Mouse (Mus musculus): ENCODE results near the gene Prpf19. TPM values are rescaled to one million over a fixed set of nuclear protein-coding genes. Genes with fewer than 3 reads are reported as not detected.
A peak's percentile ranks its signal among the peaks of the same experiment; 100 is the strongest.

Prpf19 gene
- polyA plus RNA-seq, 2 experiments, result 15.7 to 108 TPM

- no peak for DNase-seq (ENCODE audit: low read depth in 3 of 3, low spot score in 3 of 3)
- Histone ChIP-seq H3K9me3 (ENCODE audit: control insufficient read depth, low read length) (no peaks in the 10 kb centered on the region), H3K27ac (no peak overlapping the region), H3K4me2 (ENCODE audit: low read depth) (no peak overlapping the region), H3K4me3 (ENCODE audit: insufficient read depth in 1 of 2, low read depth in 2 of 2, low read length in 2 of 2) (no peak overlapping the region), H3K4me1 (replicated peaks; ENCODE audit: control insufficient read depth in 2 of 2, insufficient read depth in 2 of 2, low read length in 1 of 2) (no peaks in the 10 kb centered on the region), H3K36me3 (replicated peaks; ENCODE audit: control insufficient read depth, insufficient read depth, low read depth) (no peaks in the 10 kb centered on the region), H3K27me3 (ENCODE audit: control insufficient read depth, insufficient read depth, low read length) (no peaks in the 10 kb centered on the region), H3K9ac (replicated peaks) (no peak overlapping the region)
- ATAC-seq (ENCODE audit: insufficient read depth), result no peak
- TF ChIP-seq EP300 (IDR thresholded peaks at IDR 0.05; ENCODE audit: low read depth), result no peak
- TF ChIP-seq CTCF (IDR thresholded peaks at IDR 0.05; ENCODE audit: low read depth), result no peak
- WGBS (ENCODE audit: insufficient replicate concordance), result 29% methylated on average over 2 of the region's 2 CpGs
Observed at GRCm38 (mm10) chr19:10856520-10856919, 38.5 kb upstream of the Prpf19 start.

GRCm38 (mm10) chr19:10860072-10860497, 34.9 kb upstream of the Prpf19 start:
- H3K27me3 ChIP-seq (ENCODE audit: control insufficient read depth, insufficient read depth, low read length), result no peaks in the 10 kb centered on the region
- H3K9me3 ChIP-seq (ENCODE audit: control insufficient read depth, low read length), result no peaks in the 10 kb centered on the region
- H3K4me3 ChIP-seq (ENCODE audit: insufficient read depth in 1 of 2, low read depth in 2 of 2, low read length in 2 of 2), result no peak overlapping the region
- H3K27ac ChIP-seq, result no peak overlapping the region
- H3K4me1 ChIP-seq (replicated peaks; ENCODE audit: control insufficient read depth in 2 of 2, insufficient read depth in 2 of 2, low read length in 1 of 2), result no peaks in the 10 kb centered on the region
- no peaks in the 10 kb centered on the region for H3K36me3 ChIP-seq (replicated peaks; ENCODE audit: control insufficient read depth, insufficient read depth, low read depth)
- no peak for ATAC-seq (ENCODE audit: insufficient read depth)
- WGBS (ENCODE audit: insufficient replicate concordance), result 43% methylated on average over 22 of the region's 22 CpGs
- no peak overlapping the region for H3K9ac ChIP-seq (replicated peaks)
- no peak overlapping the region for H3K4me2 ChIP-seq (ENCODE audit: low read depth)
- DNase-seq (ENCODE audit: low read depth in 3 of 3, low spot score in 3 of 3), result no peak
- TF ChIP-seq EP300 (IDR thresholded peaks at IDR 0.05; ENCODE audit: low read depth) (no peak), CTCF (IDR thresholded peaks at IDR 0.05; ENCODE audit: low read depth) (0 out of 2 replicates have a peak, but pooled peaks have one; percentile 24)

- no peaks in the 10 kb centered on the region for H3K4me1 ChIP-seq (replicated peaks; ENCODE audit: control insufficient read depth in 2 of 2, insufficient read depth in 2 of 2, low read length in 1 of 2)
- H3K36me3 ChIP-seq (replicated peaks; ENCODE audit: control insufficient read depth, insufficient read depth, low read depth), result no peaks in the 10 kb centered on the region
- H3K9ac ChIP-seq (replicated peaks), result no peak overlapping the region
- no peak overlapping the region for H3K4me2 ChIP-seq (ENCODE audit: low read depth)
- no peak overlapping the region for H3K27ac ChIP-seq
- no peaks in the 10 kb centered on the region for H3K9me3 ChIP-seq (ENCODE audit: control insufficient read depth, low read length)
- ATAC-seq (ENCODE audit: insufficient read depth) (no peak), DNase-seq (ENCODE audit: low read depth in 3 of 3, low spot score in 3 of 3) (no peak)
- H3K4me3 ChIP-seq (ENCODE audit: insufficient read depth in 1 of 2, low read depth in 2 of 2, low read length in 2 of 2), result no peak overlapping the region
- TF ChIP-seq CTCF (IDR thresholded peaks at IDR 0.05; ENCODE audit: low read depth) (no peak), EP300 (IDR thresholded peaks at IDR 0.05; ENCODE audit: low read depth) (no peak)
- 74% methylated on average over 13 of the region's 13 CpGs for WGBS (ENCODE audit: insufficient replicate concordance)
- peaks cover 14% of the 10 kb centered on the region for H3K27me3 ChIP-seq (ENCODE audit: control insufficient read depth, insufficient read depth, low read length)
Observed at GRCm38 (mm10) chr19:10866351-10866750, 28.7 kb upstream of the Prpf19 start.

GRCm38 (mm10) chr19:10867946-10868622, 26.9 kb upstream of the Prpf19 start:
- H3K4me3 ChIP-seq (ENCODE audit: insufficient read depth in 1 of 2, low read depth in 2 of 2, low read length in 2 of 2), result no peak overlapping the region
- H3K9me3 ChIP-seq (ENCODE audit: control insufficient read depth, low read length), result no peaks in the 10 kb centered on the region
- WGBS (ENCODE audit: insufficient replicate concordance), result 27% methylated on average over 5 of the region's 5 CpGs
- DNase-seq (ENCODE audit: low read depth in 3 of 3, low spot score in 3 of 3) (no peak), ATAC-seq (ENCODE audit: insufficient read depth) (no peak)
- no peak overlapping the region for H3K27ac ChIP-seq
- no peaks in the 10 kb centered on the region; the same call in 1 of the 2 replicates for H3K36me3 ChIP-seq (replicated peaks; ENCODE audit: control insufficient read depth, insufficient read depth, low read depth)
- H3K9ac ChIP-seq (replicated peaks), result no peak overlapping the region
- no peak overlapping the region for H3K4me2 ChIP-seq (ENCODE audit: low read depth)
- TF ChIP-seq EP300 (IDR thresholded peaks at IDR 0.05; ENCODE audit: low read depth) (no peak), CTCF (IDR thresholded peaks at IDR 0.05; ENCODE audit: low read depth) (no peak)
- no peaks in the 10 kb centered on the region for H3K4me1 ChIP-seq (replicated peaks; ENCODE audit: control insufficient read depth in 2 of 2, insufficient read depth in 2 of 2, low read length in 1 of 2)
- H3K27me3 ChIP-seq (ENCODE audit: control insufficient read depth, insufficient read depth, low read length), result peaks cover 14% of the 10 kb centered on the region

- Histone ChIP-seq H3K4me3 (ENCODE audit: insufficient read depth in 1 of 2, low read depth in 2 of 2, low read length in 2 of 2) (peak overlapping the region; percentile 38 to 40), H3K36me3 (replicated peaks; ENCODE audit: control insufficient read depth, insufficient read depth, low read depth) (no peaks in the 10 kb centered on the region; the same call in 1 of the 2 replicates), H3K9me3 (ENCODE audit: control insufficient read depth, low read length) (no peaks in the 10 kb centered on the region), H3K9ac (replicated peaks) (no peak overlapping the region), H3K27ac (no peak overlapping the region), H3K4me1 (replicated peaks; ENCODE audit: control insufficient read depth in 2 of 2, insufficient read depth in 2 of 2, low read length in 1 of 2) (no peaks in the 10 kb centered on the region), H3K4me2 (ENCODE audit: low read depth) (peak overlapping the region; percentile 47), H3K27me3 (ENCODE audit: control insufficient read depth, insufficient read depth, low read length) (peaks cover 14% of the 10 kb centered on the region)
- ATAC-seq (ENCODE audit: insufficient read depth) (no peak), DNase-seq (ENCODE audit: low read depth in 3 of 3, low spot score in 3 of 3) (no peak)
- 5% methylated on average over 17 of the region's 17 CpGs for WGBS (ENCODE audit: insufficient replicate concordance)
- TF ChIP-seq EP300 (IDR thresholded peaks at IDR 0.05; ENCODE audit: low read depth) (no peak), CTCF (IDR thresholded peaks at IDR 0.05; ENCODE audit: low read depth) (no peak)
Observed at GRCm38 (mm10) chr19:10868623-10869141, 26.3 kb upstream of the Prpf19 start.

Measured in liver, embryonic 14.5 days (tissue).